In the genomic region with DNA sequence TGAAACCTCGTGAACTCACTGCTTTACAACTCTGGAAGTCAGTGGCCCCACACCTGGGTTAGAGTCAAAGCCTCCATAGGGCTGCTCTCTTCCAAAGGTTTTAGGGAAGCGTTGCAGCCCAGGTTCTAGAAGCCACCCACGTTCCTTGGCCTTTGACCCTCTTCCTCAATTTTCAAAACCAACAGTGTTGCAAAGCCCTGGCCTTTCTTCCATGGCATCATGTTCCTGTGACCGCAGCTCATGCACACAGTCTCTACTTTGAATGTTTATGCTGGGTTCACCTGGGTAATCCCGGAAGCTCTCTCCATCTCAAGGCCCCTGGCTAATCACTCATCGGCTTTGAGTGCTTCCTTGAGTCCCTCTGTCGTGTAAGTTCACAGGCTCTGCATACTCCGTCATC, we compare ENCODE assay signal across 17 mouse cellular contexts.
"Had no signal": no experiment of that assay in that cellular context is flagged by ENCODE, and none has a peak within 500 bp of the region (broad histone marks: within the 10 kb centered on the region; RNA-seq: fewer than 3 reads in every experiment).

No protein-coding gene starts in this region.

- DNase-seq: kidney, adult 18-20 months; kidney, adult 9 months; kidney, postnatal 14 days; kidney, postnatal 4 days; left cerebral cortex, postnatal 4 days; lung, embryonic 14.5 days; retina, postnatal 1 day; right cerebral cortex, postnatal 25 days; thymus, adult 18-20 months; thymus, postnatal 36 days had no signal

- H3K9me3 ChIP-seq: limb, embryonic 12.5 days; limb, embryonic 15.5 days; liver, embryonic 12.5 days; liver, embryonic 15.5 days; midbrain, embryonic 12.5 days; midbrain, embryonic 15.5 days; neural tube, embryonic 13.5 days had no signal

- ATAC-seq: liver, embryonic 12.5 days; midbrain, embryonic 15.5 days had no signal

- H3K4me1 ChIP-seq: limb, embryonic 15.5 days; liver, embryonic 12.5 days; liver, embryonic 15.5 days; midbrain, embryonic 12.5 days; midbrain, embryonic 15.5 days; neural tube, embryonic 13.5 days had no signal

- H3K4me3 ChIP-seq: limb, embryonic 12.5 days; limb, embryonic 15.5 days; liver, embryonic 12.5 days; liver, embryonic 15.5 days; midbrain, embryonic 12.5 days; midbrain, embryonic 15.5 days; neural tube, embryonic 13.5 days had no signal

- H3K9ac ChIP-seq: limb, embryonic 12.5 days; limb, embryonic 15.5 days; liver, embryonic 12.5 days; liver, embryonic 15.5 days; lung, embryonic 14.5 days; midbrain, embryonic 12.5 days; midbrain, embryonic 15.5 days; neural tube, embryonic 13.5 days had no signal

- H3K4me2 ChIP-seq: limb, embryonic 12.5 days; limb, embryonic 15.5 days; liver, embryonic 12.5 days; liver, embryonic 15.5 days; lung, embryonic 14.5 days; midbrain, embryonic 12.5 days; midbrain, embryonic 15.5 days; neural tube, embryonic 13.5 days had no signal

- H3K27me3 ChIP-seq: limb, embryonic 15.5 days; midbrain, embryonic 12.5 days; midbrain, embryonic 15.5 days; neural tube, embryonic 13.5 days had no signal

- H3K36me3 ChIP-seq: limb, embryonic 12.5 days; limb, embryonic 15.5 days; liver, embryonic 12.5 days; liver, embryonic 15.5 days; midbrain, embryonic 12.5 days; midbrain, embryonic 15.5 days; neural tube, embryonic 13.5 days had no signal

- H3K27ac ChIP-seq: limb, embryonic 12.5 days; limb, embryonic 15.5 days; liver, embryonic 12.5 days; liver, embryonic 15.5 days; midbrain, embryonic 12.5 days; midbrain, embryonic 15.5 days; neural tube, embryonic 13.5 days had no signal
